Mouse (Mus musculus): ENCODE results near the gene Olfr1342.

DNA sequence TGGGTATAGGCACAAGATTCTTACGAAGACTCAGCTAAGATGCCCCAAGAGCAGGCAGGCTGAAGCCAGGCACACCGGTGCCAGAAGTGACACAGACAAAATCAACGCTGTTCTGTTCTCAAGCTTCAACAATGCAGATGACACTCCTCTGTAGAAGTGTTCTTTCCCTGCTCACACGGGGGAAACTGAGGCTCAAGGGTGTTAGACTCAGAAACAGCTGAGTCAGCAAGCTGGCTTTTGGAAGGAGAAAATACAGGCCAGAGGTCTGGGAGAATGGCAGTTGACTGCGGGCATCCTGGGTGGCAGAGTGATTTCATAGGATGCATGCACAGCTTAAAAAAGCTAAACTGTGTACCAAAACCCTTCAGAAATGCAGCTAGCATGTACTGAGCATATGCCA is 15.5 kb upstream of the Olfr1342 start:
- no peak for TF ChIP-seq CTCF (IDR thresholded peaks at IDR 0.05; ENCODE audit: extremely low read depth, insufficient read length, insufficient replicate concordance, low read depth, low read length)
- TF ChIP-seq POLR2A (IDR thresholded peaks at IDR 0.05; ENCODE audit: low read depth, low read length), result no peak

Data from small intestine, adult 2 months (tissue).